Mouse (Mus musculus) heart, embryonic 13.5 days (tissue): Measurements from ENCODE around the gene Ptpn6. TPM values are rescaled to one million over a fixed set of nuclear protein-coding genes. Genes with fewer than 3 reads are reported as not detected.
A peak's percentile ranks its signal among the peaks of the same experiment; 100 is the strongest.

Experiments used
- ATAC-seq: fragments of 200-750 bp; cut with Nextera tagmentation; 2 replicates; pipeline ENCODE4 v1.8.0; 2017; ENCODE audit warnings: moderate TSS enrichment; ENCODE audit not compliant: insufficient number of reproducible peaks, low FRiP score, low TSS enrichment; ENCODE audit errors: extremely low read depth
- H3K27ac ChIP-seq: fragments of 300-500 bp; sonication (generic); replicated peaks from 2 replicates; pipeline ENCODE4 v1.5.1; 2015; ENCODE audit warnings: moderate library complexity, mild to moderate bottlenecking, inconsistent platforms
- H3K27me3 ChIP-seq: fragments of 300-500 bp; sonication (generic); replicated peaks from 2 replicates; pipeline ENCODE4 v1.6.1; 2015; ENCODE audit warnings: mild to moderate bottlenecking, inconsistent platforms
- H3K36me3 ChIP-seq: fragments of 300-500 bp; sonication (generic); 2 replicates; pipeline ENCODE4 v1.6.1; 2015; ENCODE audit warnings: mild to moderate bottlenecking, inconsistent platforms
- H3K4me1 ChIP-seq: fragments of 300-500 bp; sonication (generic); 2 replicates; pipeline ENCODE4 v1.6.1; 2015; ENCODE audit warnings: inconsistent platforms
- H3K4me2 ChIP-seq: fragments of 300-500 bp; sonication (generic); 2 replicates; pipeline ENCODE4 v1.6.1; 2015; ENCODE audit warnings: inconsistent platforms, mild to moderate bottlenecking, moderate library complexity
- H3K4me3 ChIP-seq: fragments of 300-500 bp; sonication (generic); 2 replicates; pipeline ENCODE4 v1.5.1; 2015; ENCODE audit warnings: moderate library complexity, mild to moderate bottlenecking, inconsistent platforms
- H3K9ac ChIP-seq: fragments of 300-500 bp; sonication (generic); 2 replicates; pipeline ENCODE4 v1.6.1; 2015; ENCODE audit warnings: inconsistent platforms, mild to moderate bottlenecking, moderate library complexity
- H3K9me3 ChIP-seq: fragments of 300-500 bp; sonication (generic); 2 replicates; pipeline ENCODE4 v1.6.1; 2016; ENCODE audit warnings: inconsistent platforms
- WGBS: fragments of 180-500 bp; shearing (Covaris S2); methylation state at CpG from one replicate; pipeline ENCODE4 v1.1.7; 2015; ENCODE audit warnings: mixed read lengths; 5-methylcytosine and 5-hydroxymethylcytosine counted together
- polyA plus RNA-seq: library from polyadenylated mRNA; unstranded; fragments of >200 nt; fragmentation: Nextera tagmentation; extraction: Ambion mirVana; gene quantifications from 2 replicates; pipeline ENCODE4 v1.2.1, GENCODE M21; 2015

Gene Ptpn6
- polyA plus RNA-seq, 1 experiment from 2014 or later, result 5.3 TPM

- 61% methylated on average over 6 of the region's 6 CpGs for whole genome bisulfite sequencing
Observed at GRCm38 (mm10) chr6:124722876-124723473, 15.5 kb downstream of the Ptpn6 start.

GRCm38 (mm10) chr6:124720904-124721303, 17.6 kb downstream of the Ptpn6 start:
- ATAC-seq, result no peak
- H3K27ac ChIP-seq, result no peak overlapping the region

More at GRCm38 (mm10) chr6:124722876-124723473, 15.5 kb downstream of the Ptpn6 start:
- Histone ChIP-seq H3K9ac (no peak overlapping the region), H3K4me1 (peaks cover 12% of the 10 kb centered on the region; the same call in 1 of the 2 replicates), H3K27me3 (no peaks in the 10 kb centered on the region), H3K4me3 (no peak overlapping the region), H3K9me3 (no peaks in the 10 kb centered on the region), H3K36me3 (no peaks in the 10 kb centered on the region), H3K4me2 (no peak overlapping the region), H3K27ac (no peak overlapping the region)
- ATAC-seq, result no peak

GRCm38 (mm10) chr6:124719354-124719978, 19.0 kb downstream of the Ptpn6 start:
- H3K4me3 ChIP-seq, result no peak overlapping the region

More at GRCm38 (mm10) chr6:124720904-124721303, 17.6 kb downstream of the Ptpn6 start:
- H3K4me2 ChIP-seq, result no peak overlapping the region
- no peaks in the 10 kb centered on the region for H3K9me3 ChIP-seq
- H3K4me3 ChIP-seq, result no peak overlapping the region
- H3K36me3 ChIP-seq, result peaks cover 21% of the 10 kb centered on the region
- 64% methylated on average over 11 of the region's 11 CpGs for WGBS
- no peaks in the 10 kb centered on the region for H3K27me3 ChIP-seq
- no peak overlapping the region for H3K9ac ChIP-seq
- peaks cover 12% of the 10 kb centered on the region; the same call in 1 of the 2 replicates for H3K4me1 ChIP-seq

GRCm38 (mm10) chr6:124718703-124719102, 19.8 kb downstream of the Ptpn6 start:
- H3K4me2 ChIP-seq, result peak overlapping the region; percentile 11; the same call in 1 of the 2 replicates
- peak overlapping the region; percentile 37; the same call in 1 of the 2 replicates for H3K9ac ChIP-seq
- H3K36me3 ChIP-seq, result peaks cover 43% of the 10 kb centered on the region
- H3K4me1 ChIP-seq, result peaks cover 17% of the 10 kb centered on the region
- ATAC-seq, result no peak
- no peaks in the 10 kb centered on the region for H3K9me3 ChIP-seq
- no peak overlapping the region for H3K27ac ChIP-seq
- 66% methylated on average over 15 of the region's 16 CpGs for WGBS
- H3K27me3 ChIP-seq, result no peaks in the 10 kb centered on the region
- H3K4me3 ChIP-seq, result peak overlapping the region; percentile 16; the same call in 1 of the 2 replicates

More at GRCm38 (mm10) chr6:124719354-124719978, 19.0 kb downstream of the Ptpn6 start:
- Histone ChIP-seq H3K27me3 (no peaks in the 10 kb centered on the region), H3K27ac (no peak overlapping the region), H3K9ac (peak overlapping the region; percentile 37; the same call in 1 of the 2 replicates), H3K4me2 (peak overlapping the region; percentile 11; the same call in 1 of the 2 replicates), H3K4me1 (peaks cover 12% of the 10 kb centered on the region; the same call in 1 of the 2 replicates), H3K9me3 (no peaks in the 10 kb centered on the region), H3K36me3 (peaks cover 35% of the 10 kb centered on the region)
- ATAC-seq, result no peak
- WGBS, result 50% methylated on average over 7 of the region's 7 CpGs

DNA sequence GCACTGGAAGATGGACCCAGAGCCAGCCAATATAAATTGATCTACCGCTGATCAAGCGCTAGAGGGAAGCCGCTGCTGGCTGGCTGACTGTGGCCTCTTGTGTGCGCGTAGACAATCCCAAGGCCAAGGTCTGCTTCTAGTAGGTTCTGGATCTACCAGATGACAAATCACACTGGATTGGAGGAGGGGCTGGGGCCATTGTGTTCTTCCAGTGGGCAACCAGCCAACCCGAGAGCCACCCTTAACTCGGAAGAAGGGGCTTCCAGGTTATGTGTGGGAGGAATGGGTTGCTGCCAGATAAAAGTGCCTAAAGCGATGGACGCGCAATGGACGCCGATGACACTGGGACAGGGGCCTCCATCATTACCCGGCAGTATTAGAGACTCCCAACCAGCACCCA, 20.5 kb downstream of the Ptpn6 start:
- Histone ChIP-seq H3K4me2 (no peak overlapping the region), H3K36me3 (peaks cover 49% of the 10 kb centered on the region), H3K4me3 (peak overlapping the region; percentile 16; the same call in 1 of the 2 replicates), H3K27me3 (no peaks in the 10 kb centered on the region), H3K4me1 (peaks cover 24% of the 10 kb centered on the region), H3K27ac (no peak overlapping the region), H3K9me3 (no peaks in the 10 kb centered on the region), H3K9ac (peak overlapping the region; percentile 37; the same call in 1 of the 2 replicates)
- 73% methylated on average over 13 of the region's 13 CpGs for WGBS
- ATAC-seq, result no peak

DNA sequence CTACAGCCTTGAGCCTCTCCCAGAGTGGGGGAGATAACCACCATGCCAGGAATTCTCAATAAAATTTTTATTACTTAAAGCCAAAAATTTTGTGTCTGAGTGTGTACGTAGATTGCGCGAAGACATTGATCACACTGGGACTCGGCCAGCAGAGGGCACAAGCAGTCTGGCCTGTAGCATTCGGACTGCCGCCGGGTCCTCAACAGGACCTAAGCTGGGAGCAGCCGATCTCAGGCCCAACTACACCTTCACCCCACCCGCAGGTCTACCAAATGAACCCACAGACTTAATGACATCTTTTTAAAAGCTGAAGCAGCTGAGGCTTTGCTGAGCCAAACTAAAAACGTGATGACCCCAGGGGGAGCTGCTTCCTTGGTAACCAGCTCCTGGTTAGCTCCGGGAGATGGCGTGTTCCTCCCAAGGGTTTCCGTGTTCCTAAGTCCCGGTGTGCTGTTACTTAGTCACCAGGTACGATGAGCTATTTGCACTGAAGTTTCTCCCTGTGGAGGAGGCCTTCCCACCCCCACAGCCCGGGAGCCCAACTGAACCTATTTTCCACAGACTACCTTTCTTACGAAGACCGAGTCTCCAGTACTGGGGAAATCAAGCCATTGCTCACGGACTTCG, 21.5 kb downstream of the Ptpn6 start:
- no peak overlapping the region for H3K4me2 ChIP-seq
- H3K27me3 ChIP-seq, result no peaks in the 10 kb centered on the region
- no peaks in the 10 kb centered on the region for H3K9me3 ChIP-seq
- H3K27ac ChIP-seq, result no peak overlapping the region
- H3K4me1 ChIP-seq, result peaks cover 27% of the 10 kb centered on the region
- H3K36me3 ChIP-seq, result peaks cover 49% of the 10 kb centered on the region
- H3K9ac ChIP-seq, result no peak overlapping the region
- no peak overlapping the region for H3K4me3 ChIP-seq
- 71% methylated on average over 20 of the region's 20 CpGs for WGBS
- no peak for ATAC-seq

- Histone ChIP-seq H3K9ac (peak overlapping the region; percentile 93), H3K4me2 (peak overlapping the region; percentile 93), H3K9me3 (no peaks in the 10 kb centered on the region), H3K27ac (peak overlapping the region; percentile 85), H3K4me1 (peaks cover 41% of the 10 kb centered on the region), H3K27me3 (no peaks in the 10 kb centered on the region), H3K4me3 (peak overlapping the region; percentile 89), H3K36me3 (peaks cover 69% of the 10 kb centered on the region)
- ATAC-seq, result no peak
- 13% methylated on average over 11 of the region's 11 CpGs for WGBS
Observed at GRCm38 (mm10) chr6:124712918-124713317, 25.6 kb downstream of the Ptpn6 start.

GRCm38 (mm10) chr6:124711824-124712782, 26.4 kb downstream of the Ptpn6 start, which contains the start of the genes Emg1 and Phb2:
Gene Emg1 (minus strand): TSS chr6:124712178.
Gene Phb2 (plus strand): TSS chr6:124712336.
- H3K4me3 ChIP-seq, result peak within 1 kb of the TSS; percentile 89
- H3K27ac ChIP-seq, result peak within 1 kb of the TSS; percentile 87
- peak within 1 kb of the TSS; percentile 93 for H3K4me2 ChIP-seq
- WGBS, result under 1% methylated on average over 68 of the region's 76 CpGs
- peaks cover 68% of the 10 kb centered on the region for H3K36me3 ChIP-seq
- ATAC-seq, result peak; percentile 94
- H3K4me1 ChIP-seq, result peaks cover 41% of the 10 kb centered on the region
- no peaks in the 10 kb centered on the region for H3K27me3 ChIP-seq
- peak within 1 kb of the TSS; percentile 93 for H3K9ac ChIP-seq
- no peaks in the 10 kb centered on the region for H3K9me3 ChIP-seq

- H3K27me3 ChIP-seq, result no peaks in the 10 kb centered on the region
- no peak overlapping the region for H3K27ac ChIP-seq
- H3K9ac ChIP-seq, result no peak overlapping the region
- H3K36me3 ChIP-seq, result peaks cover 65% of the 10 kb centered on the region
- ATAC-seq, result no peak
- no peak overlapping the region for H3K4me2 ChIP-seq
- H3K9me3 ChIP-seq, result no peaks in the 10 kb centered on the region
- H3K4me1 ChIP-seq, result peaks cover 38% of the 10 kb centered on the region
- no peak overlapping the region for H3K4me3 ChIP-seq
- WGBS, result 89% methylated on average over 10 of the region's 10 CpGs
Observed at GRCm38 (mm10) chr6:124708289-124708889, 30.1 kb downstream of the Ptpn6 start.

GRCm38 (mm10) chr6:124706061-124706627, 32.4 kb downstream of the Ptpn6 start:
- Histone ChIP-seq H3K27ac (no peak overlapping the region), H3K9me3 (no peaks in the 10 kb centered on the region), H3K27me3 (no peaks in the 10 kb centered on the region), H3K4me2 (no peak overlapping the region), H3K4me1 (peaks cover 30% of the 10 kb centered on the region), H3K4me3 (no peak overlapping the region), H3K9ac (no peak overlapping the region), H3K36me3 (peaks cover 83% of the 10 kb centered on the region)
- ATAC-seq, result no peak
- WGBS, result 66% methylated on average over 5 of the region's 5 CpGs
